Mouse (Mus musculus) cerebellum, adult 18-20 months (tissue): ENCODE measurements around the gene Coro1b.

ENCODE experiments used
- DNase-seq, 2 experiments: peaks; one replicate each; pipeline ENCODE4 v3.0.0; 2021

The Coro1b gene

GRCm38 (mm10) chr19:4162646-4163542 lies 14.5 kb downstream of the Coro1b start, which contains the start of gene Rps6kb2:
Rps6kb2 (minus strand) TSS chr19:4163354.
- peak; percentile 97 to 98 for DNase-seq

DNA sequence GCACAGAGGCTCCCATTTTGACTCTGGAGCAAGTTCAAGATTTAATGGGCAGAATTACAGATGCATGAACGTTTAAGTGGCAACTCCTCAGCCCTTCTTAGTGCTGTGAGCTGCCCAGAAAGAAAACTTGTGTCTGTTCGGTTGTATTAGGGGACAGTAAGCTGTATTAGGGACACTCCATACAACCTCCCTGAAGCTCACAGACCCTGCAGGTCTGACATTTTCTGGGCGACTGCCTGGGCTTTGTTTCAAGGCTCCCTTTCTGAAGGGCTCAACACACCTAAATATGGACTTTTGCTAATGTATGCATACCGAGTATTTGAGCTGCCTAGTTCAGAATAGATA lies 15.1 kb downstream of the Coro1b start:
- no peak for DNase-seq

DNA sequence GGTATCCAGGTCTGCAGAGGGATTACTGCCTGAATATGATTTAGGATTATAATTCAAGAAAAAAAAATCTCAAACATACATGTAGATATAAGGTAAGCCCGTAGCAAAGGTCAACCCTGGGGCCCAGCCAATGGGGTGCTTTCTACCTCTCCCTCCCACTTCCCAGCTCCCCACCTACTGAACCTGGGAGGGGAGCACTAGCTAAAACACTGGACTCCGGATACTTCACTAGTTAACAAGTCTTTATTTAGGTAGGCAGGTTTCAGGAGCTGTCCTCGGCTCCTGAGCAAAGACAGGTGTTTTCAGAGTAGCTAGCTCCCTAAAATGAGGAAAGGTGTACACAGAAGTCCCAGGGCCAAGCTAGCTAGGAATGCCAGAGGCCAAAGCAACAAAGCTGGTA lies 15.7 kb downstream of the Coro1b start:
- DNase-seq, result no peak

GRCm38 (mm10) chr19:4164721-4165120 lies 16.3 kb downstream of the Coro1b start:
- no peak for DNase-seq

- peak in 1 of 2 experiments; percentile 10 for DNase-seq
Measured at GRCm38 (mm10) chr19:4166678-4167476, 18.5 kb downstream of the Coro1b start.

DNA sequence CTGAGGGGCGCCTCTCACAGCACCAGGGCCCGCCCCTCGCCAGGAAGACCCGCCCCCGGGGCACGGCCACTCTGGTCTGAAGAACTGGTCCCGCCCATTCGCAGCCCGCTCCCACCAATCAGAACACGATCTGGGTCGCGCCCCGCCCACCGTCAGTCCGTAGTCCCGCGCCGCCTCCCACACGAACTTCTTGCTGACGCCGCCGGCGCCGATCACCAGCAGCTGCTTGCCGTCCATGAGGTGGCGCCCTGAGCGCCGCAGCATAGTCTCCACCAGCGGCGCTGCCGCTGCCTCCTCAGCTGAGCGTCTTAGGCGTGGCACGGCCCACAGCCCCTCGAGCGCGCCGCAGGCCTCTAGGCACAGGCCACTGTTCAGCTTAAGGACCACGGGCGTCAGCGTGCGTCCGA lies 21.0 kb downstream of the Coro1b start:
- peak; percentile 99 to 100 for DNase-seq

GRCm38 (mm10) chr19:4169810-4170209 lies 21.4 kb downstream of the Coro1b start:
- DNase-seq, result peak; percentile 64 to 71

DNA sequence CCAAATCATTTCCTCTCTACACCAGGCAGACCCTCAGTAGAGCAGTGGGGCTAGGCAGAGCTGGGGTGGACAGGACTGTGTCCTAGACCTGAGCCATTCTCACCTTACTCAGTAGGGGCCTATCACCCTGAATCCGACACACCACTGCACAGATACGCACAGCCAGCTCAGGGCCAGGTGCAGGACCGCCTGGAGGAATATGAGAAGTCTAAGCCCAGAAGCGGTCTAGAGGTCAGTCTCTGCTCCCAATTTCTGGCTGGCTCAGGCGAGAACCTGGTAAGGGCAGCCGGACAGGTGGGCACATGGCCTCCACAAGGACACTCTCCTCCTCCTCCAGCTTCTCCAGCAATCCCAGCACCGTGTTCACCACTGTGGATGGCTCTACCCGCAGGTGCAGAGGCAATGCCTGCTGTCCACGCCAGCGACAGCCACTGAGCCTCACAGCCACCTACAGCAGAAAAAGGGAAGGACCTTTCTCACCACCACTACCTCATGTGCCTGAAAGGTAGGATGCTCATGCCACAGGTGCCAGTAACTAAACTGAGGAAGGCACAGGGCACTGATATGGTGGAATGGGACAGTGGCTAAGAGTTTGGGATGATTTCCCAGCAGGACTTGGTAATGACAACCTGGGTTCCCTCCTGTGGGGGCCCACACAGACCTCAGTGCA lies 22.4 kb downstream of the Coro1b start:
- DNase-seq, result peak in 1 of 2 experiments; percentile 15

DNA sequence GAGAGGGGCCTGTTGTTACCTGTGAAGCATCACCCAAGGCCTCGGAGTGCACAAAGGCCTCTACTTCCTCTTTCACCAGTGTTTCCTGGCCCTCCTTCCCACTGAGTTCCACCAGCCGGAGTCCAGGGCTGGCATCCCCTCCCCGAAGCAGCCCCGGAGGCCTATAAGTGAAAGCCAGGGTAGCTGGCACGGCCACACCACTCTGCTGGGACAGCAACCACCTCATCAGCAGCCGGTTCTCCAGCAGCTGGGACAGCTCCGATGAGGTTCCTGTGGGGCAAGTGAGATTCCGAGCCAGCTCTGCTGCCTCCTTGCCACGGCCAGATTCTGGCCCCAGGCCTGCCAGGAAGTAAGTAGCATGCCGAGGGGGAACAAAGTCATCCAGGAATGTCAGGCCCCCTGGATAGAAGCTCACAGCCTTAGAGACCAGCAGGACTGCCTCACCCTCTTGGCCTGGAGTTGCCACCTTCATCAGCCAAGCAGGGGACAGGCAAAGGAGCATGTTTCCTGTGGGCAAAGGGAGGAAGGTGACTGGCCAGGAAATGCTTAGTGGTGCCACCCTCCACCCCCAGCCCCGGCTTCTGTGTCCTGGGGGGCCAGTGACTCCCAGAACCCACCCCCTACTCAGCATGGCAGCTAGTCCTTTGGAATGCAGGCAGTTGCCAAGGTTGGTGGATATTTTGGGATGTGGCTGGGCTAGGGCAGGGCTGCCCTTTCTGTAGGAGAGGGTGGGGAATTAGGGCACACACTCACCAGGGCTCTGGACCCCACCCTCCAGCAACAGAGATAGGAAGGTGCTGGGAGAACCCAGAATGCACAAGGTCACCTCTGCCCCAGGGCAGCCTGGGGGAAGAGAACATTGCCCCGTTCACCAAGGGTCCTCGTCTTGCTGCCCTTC lies 23.2 kb downstream of the Coro1b start:
- DNase-seq, result no peak

DNA sequence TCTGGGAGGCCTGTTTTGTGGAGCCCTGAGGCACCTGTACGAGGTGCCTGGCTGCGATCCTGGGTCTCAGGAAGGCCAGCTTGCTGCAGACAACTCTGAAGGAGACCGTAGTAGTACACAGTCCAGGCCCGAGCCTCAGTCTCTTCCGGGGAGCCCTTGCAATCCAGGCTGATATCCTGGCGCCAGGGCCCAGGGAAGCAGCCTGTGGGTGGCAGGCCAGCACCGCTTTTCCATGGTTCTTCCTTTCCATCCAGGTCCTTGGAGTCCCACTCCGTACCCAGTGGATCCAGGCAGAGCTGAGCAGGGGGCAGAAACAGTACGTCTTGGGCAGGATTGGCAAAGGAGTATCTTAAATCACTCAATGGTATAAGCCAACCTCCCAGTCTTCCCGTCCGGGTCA lies 24.5 kb downstream of the Coro1b start:
- DNase-seq, result no peak

GRCm38 (mm10) chr19:4175368-4175947 lies 27.0 kb downstream of the Coro1b start, which contains the start of gene Carns1:
Carns1 (minus strand) TSS chr19:4175479.
- no peak for DNase-seq

DNA sequence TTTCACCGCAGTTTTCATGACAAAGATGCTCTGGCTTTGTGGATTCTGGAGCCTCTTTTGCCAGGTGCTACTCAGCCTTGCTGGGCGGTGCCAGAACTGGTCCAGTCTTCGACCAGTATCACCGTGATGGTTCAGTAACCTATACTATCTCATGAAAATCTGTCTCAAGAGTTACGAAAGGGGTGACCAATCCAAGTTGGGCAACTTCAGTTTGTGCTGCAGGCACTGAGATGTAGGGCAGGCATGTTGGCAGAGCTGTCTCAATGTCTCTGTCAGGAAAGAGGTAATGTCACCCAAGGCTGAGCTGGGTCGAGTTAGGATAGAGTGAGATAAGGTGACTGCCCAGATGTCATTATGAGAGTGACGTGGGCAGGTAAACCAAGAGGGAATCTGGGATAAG lies 32.0 kb downstream of the Coro1b start:
- DNase-seq, result no peak

DNA sequence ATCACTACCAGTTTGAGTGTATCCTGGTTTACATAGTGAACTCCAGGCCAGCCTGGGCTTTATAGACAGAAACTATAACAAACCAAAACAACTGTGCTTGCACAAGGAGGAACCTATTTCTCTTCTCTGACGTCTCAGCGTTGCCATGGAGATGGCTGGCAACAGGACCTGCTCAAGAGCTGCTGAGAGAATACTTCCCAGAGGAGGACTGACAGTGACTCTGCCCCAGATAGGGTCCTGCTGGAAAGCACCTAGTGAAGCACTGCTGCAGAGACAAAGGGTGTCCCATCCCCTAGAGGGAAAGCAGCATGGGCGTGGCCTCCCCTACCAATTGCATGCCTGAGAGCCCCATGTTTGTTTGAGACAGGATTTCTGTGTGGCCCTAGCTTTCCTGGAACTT lies 33.5 kb downstream of the Coro1b start:
- no peak for DNase-seq

DNA sequence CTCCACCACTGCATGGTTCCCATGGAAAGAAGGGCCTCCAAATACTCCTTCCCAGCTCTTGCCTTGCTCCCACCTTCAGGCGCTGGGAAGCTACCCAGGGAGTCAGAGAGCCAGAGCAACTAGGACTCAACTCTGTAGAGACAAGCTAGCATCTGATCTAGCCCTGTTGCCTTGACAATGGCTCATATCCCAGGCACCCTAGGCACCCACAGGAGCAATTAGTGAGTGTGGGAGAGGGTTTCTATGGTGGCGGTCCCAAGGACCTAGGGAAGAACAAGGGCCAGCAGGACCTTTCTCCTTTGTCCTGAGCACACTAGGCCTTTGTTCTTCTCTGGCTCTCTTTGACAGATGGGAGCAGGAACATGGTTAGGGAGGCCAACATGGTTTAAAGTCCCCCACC lies 35.3 kb downstream of the Coro1b start:
- DNase-seq, result no peak

- DNase-seq, result no peak
Measured at GRCm38 (mm10) chr19:4184976-4185975, 36.9 kb downstream of the Coro1b start.

- no peak for DNase-seq
Measured at GRCm38 (mm10) chr19:4187303-4187702, 38.9 kb downstream of the Coro1b start.

- no peak for DNase-seq
Measured at GRCm38 (mm10) chr19:4189051-4189620, 40.7 kb downstream of the Coro1b start.

- no peak for DNase-seq
Measured at GRCm38 (mm10) chr19:4190831-4191334, 42.5 kb downstream of the Coro1b start, which contains the start of gene Tbc1d10c. Tbc1d10c (minus strand) TSS chr19:4191284.

DNA sequence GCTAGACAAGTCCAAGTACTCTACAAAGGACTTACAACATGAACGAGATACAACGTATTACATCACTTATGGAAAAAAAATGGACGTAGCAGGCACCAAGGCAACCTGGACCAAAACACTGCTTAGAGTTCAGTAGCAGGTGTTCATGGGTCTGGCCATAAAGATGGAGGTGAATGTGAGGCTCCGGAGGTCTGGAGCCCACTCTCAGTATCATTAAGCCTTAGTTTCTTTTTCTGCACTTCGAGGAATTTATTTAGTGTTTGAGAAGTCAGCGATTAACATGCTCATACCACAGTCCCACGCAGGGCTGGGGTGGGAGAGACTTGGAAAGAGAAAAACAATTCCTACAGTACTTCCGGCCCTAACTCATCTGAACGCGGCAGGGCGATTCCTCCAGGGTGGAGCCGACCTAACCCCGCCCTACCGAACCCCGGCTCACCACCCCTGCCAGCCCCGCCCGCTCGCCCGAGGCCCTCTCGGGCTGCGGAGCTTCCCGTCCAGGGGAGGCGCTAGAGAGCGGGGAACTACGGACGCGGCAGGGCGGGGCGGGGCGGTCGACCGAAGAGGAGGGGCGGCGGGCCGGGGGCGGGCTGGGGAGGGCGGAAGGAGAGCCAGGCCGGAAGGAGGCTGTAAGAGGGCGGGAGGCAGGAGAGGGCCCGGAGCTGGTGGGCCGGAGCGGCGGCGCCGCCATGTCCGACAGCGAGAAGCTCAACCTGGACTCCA lies 43.3 kb downstream of the Coro1b start, which contains the start of gene Ppp1ca:
Ppp1ca (plus strand) TSS at position 538 of the 723 bp plus-strand sequence.
- peak; percentile 95 to 98 for DNase-seq
